Mouse (Mus musculus) NIH3T3 (cell line): ENCODE data around the gene Gm7356.
"Not testable (repeated sequence)": the region's sequence is repeated elsewhere in the genome, so short reads cannot be mapped to it uniquely, and the experiment has no call there.

ENCODE experiments used
- DNase-seq: peaks from one replicate; pipeline ENCODE4 v3.0.0-alpha.2; 2012; ENCODE audit warnings: low read depth

Gene Gm7356

DNA sequence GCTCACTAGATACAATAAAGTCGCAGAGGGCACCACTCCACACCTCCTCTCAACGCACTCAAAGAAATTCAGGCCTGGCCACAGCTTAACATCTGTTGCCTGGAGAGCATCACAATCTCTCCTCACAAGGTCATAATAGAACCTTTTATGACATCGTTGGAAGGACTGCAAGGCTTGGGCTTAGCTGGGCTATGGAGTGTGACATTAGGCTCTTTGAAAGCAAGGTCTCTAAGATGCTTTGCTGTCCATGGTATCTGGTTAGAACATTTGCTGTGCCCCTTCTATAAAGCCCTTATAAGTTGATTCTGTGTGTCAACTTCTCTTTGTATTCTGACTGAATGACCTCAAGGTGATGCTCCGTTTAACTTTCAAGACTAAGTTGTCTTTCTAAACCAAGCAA is at the start of gene Gm7356:
TSS of gene Gm7356 (minus strand) at position 101 of the 400 bp plus-strand sequence.
- not testable (repeated sequence) for DNase-seq

DNA sequence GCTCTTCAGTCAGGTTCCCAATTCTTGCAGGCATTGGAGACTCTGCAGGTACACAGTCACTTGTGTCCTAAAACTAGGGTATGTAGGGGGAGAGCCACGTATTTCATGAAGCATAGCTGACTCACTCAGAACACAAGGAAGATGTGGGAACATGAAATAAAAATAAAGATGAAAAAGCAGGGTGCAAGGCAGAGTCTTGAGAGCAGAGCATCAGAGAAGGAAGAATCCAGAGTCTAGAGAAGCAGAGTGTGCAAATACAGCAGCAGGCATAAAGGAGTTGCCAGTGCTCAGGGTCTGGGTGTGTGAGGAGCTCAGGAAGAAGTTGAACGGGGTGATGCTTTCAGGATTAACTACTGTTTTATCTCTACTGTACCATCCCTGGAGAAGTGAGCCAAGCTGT is 38.4 kb upstream of the Gm7356 start:
- DNase-seq = not testable (repeated sequence)

DNA sequence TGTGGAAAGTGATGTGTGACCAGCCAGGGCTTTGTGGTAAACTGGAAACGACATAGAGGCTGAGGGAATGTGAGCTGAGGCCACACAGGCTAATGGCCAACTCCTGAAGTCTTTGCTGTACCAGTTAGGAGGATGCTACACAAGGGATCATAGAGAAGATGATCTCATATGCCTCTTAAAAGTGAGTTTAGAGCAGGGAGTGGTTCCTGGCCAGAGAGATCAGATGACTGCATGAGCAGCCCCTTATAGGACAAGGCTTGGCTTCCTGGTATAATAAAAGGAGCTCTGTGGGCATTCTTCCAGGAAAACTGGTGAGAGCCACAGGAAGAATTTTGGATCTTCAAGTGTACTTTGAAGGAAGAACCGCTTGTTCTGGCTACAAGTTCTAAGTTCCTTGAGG is 33.5 kb upstream of the Gm7356 start:
- not testable (repeated sequence) for DNase-seq

DNA sequence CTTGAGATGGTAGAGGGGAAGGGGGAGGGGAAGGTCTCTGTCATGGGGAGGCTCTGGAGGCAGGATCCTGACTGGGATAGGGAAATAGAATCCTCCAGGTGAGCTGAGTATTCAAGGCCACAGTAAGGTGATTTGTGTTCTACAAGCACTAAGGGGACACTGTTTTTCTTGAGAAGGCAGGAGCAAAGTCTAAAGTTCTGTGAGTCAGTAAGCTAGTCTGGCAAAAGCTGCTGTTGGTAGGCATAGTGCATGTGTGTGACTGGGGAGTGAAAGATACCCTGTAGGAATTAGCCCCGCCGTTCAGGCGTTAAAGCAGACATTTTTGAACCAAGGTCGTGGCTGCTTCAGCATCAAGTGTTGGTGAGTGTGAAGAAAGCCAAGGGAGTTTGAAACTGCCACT is 32.6 kb upstream of the Gm7356 start:
- DNase-seq = not testable (repeated sequence)

DNA sequence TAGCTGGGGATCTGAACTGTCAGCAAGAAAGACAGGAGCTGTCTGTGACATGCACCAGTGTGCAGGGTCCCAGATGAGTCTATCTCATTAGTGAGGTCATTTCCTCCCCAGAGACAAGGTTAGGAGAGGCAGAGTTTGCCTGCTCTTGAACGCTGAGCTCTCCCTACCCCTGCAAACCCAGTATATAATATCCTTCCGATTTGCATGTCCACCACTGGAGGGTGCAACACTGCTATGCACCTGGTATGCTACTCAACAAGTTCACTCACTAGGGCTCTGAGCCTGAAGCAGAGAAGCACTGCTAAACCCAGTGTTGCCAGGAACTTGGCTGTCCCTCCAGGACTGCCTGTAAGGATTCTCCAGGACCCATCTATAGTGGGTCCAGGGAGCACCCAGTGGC is 10.1 kb downstream of the Gm7356 start:
- DNase-seq = peak; percentile 40

DNA sequence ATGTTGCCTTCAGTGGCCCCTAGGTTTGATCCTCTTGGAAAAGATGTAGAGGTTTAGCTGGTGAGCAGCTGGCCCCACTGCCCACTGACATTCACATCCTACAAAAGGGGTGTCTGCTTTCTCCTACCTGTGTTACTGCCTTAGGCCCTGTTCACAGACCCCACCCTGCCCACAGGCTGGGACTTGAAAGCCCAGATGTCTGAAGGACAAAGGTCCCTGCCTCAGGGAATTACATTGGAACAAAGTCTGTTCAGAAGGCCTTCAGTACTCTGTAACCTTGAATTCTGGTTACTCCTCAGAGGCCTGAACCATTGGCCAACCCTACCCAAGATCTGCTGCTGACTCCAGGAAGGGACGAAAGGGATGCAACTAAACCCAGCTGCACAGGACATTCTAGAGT is 15.8 kb downstream of the Gm7356 start:
- DNase-seq = no peak

DNA sequence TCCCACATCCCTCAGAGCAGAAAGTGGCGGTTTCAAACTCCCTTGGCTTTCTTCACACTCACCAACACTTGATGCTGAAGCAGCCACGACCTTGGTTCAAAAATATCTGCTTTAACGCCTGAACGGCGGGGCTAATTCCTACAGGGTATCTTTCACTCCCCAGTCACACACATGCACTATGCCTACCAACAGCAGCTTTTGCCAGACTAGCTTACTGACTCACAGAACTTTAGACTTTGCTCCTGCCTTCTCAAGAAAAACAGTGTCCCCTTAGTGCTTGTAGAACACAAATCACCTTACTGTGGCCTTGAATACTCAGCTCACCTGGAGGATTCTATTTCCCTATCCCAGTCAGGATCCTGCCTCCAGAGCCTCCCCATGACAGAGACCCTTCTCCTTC is 32.7 kb downstream of the Gm7356 start:
- DNase-seq = not testable (repeated sequence)

DNA sequence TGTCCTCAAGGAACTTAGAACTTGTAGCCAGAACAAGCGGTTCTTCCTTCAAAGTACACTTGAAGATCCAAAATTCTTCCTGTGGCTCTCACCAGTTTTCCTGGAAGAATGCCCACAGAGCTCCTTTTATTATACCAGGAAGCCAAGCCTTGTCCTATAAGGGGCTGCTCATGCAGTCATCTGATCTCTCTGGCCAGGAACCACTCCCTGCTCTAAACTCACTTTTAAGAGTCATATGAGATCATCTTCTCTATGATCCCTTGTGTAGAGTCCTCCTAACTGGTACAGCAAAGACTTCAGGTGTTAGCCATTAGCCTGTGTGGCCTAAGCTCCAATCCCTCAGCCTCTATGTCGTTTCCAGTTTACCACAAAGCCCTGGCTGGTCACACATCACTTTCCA is 33.6 kb downstream of the Gm7356 start:
- DNase-seq = not testable (repeated sequence)

DNA sequence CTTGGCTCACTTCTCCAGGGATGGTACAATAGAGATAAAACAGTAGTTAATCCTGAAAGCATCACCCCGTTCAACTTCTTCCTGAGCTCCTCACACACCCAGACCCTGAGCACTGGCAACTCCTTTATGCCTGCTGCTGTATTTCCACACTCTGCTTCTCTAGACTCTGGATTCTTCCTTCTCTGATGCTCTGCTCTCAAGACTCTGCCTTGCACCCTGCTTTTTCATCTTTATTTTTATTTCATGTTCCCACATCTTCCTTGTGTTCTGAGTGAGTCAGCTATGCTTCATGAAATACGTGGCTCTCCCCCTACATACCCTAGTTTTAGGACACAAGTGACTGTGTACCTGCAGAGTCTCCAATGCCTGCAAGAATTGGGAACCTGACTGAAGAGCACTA is 38.5 kb downstream of the Gm7356 start:
- DNase-seq = not testable (repeated sequence)

DNA sequence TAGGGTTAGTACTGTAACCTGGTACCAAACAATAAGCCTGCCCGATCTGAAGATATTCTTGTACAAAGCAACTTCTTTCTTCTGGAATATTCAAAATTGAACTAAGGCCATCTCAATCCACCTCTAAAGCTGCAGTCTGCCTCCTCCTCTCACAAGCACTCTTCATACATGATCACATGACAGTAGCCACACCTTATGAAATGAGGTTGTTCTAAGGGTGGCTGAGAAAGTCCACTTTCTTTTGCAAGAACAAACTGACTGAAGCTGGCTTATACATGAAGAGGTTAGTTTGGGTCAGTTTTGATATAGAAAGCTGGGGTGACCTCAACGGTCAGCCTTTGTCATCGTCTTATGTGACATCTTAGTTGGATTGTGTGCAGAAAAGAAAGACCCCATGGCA is 41.3 kb downstream of the Gm7356 start:
- DNase-seq = not testable (repeated sequence)

DNA sequence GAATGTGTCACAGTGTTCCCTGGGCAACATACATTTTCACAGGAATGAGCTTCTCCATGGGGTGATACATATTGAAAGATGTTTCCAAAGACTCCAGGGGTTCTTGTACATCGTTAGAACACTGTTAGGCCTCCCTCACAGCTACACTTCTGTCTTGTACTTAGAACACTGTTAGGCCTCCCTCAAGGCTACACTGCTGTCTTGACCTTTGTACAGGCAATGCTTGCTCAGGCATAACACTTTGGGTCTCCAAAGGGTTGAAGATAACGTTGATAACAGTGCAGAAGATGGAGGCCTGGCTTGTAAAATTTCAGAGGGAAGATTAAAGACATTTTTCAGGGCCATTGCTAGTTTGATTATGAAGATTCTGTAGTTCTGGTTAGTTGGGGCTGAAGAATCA is 45.4 kb downstream of the Gm7356 start:
- DNase-seq = not testable (repeated sequence)

DNA sequence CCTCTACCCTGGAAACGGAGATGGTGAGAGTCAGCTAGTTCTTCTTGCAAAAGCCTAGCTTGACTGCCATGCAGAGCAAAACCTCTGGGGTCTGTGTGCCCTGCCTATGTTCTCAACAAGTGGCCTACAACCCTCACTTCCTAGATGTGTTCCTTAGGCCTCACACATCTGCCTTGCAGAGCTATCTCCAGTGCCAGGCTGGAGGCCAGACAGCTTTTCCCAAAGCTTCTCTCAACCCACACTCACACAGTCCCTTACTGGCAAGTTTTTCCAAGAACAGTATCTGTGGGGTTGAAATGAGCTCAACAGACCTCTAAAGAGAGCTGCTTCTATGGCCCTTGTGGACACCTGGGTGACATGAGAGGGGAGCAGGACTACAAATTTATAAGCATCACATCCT is 51.9 kb downstream of the Gm7356 start:
- not testable (repeated sequence) for DNase-seq
